Mouse (Mus musculus) spleen, embryonic (tissue): ENCODE data around the gene Gstp3.
"Not testable (repeated sequence)": the region's sequence is repeated elsewhere in the genome, so short reads cannot be mapped to it uniquely, and the experiment has no call there.

Experiments used
- CTCF ChIA-PET: fragments of 350-600 bp; sonication (Branson Sonifier 250); formaldehyde crosslinking; loops from one replicate; lab custom pipeline; 2022; lab: Charles Lee

The Gstp3 gene

DNA sequence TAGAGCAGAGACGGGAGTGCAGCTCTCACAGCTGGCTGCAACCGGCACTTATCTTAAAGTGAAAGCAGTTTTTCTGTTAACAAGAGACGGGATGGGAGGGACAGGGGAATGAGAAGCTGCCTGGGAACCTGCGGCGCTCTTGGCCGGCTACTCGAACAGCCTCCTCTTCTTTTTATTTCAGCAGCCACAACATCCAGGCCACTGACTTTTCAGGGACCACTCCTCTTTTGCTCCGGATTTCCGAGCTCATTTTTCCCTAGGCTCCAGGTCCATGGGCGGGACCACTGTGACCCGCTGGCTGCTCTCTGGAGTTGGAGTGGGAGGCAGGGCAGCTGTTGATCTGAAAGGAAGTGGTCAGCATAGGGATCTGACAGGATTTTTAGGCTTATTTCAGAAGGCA, 5.1 kb upstream of the Gstp3 start:
- CTCF ChIA-PET, result not testable (repeated sequence)

DNA sequence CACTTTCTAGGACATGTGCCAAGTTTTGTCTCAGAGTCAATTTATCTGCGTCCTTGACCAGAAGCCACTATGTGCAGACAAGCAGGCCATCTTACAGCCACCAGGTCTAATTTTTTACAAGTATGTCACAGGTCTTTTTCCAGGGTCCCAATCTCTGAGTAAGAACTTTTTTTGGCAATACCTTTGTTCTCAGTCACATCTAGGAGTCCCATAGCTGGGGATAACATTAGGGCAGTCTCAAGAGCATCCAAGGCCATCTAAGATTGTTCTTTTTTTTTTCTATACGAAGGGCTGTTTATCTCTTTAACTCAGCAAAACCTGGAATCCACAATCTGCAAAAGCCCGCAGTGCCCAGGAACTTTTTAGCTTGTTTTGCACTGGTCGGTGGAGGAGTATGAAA, 4.0 kb upstream of the Gstp3 start:
- CTCF ChIA-PET, result not testable (repeated sequence)

- CTCF ChIA-PET, result interaction anchor here (0.5 kb wide), 1 partner anchor 35 kb away, joined by 3 read pairs; no protein-coding TSS in a partner anchor
Measured at GRCm38 (mm10) chr19:4060899-4061465, 1.6 kb upstream of the Gstp3 start.

- CTCF ChIA-PET, result not testable (repeated sequence)
Measured at GRCm38 (mm10) chr19:4060044-4060898, 902 bp upstream of the Gstp3 start.

GRCm38 (mm10) chr19:4058581-4058980, 788 bp downstream of the Gstp3 start:
- CTCF ChIA-PET, result no interaction called here

DNA sequence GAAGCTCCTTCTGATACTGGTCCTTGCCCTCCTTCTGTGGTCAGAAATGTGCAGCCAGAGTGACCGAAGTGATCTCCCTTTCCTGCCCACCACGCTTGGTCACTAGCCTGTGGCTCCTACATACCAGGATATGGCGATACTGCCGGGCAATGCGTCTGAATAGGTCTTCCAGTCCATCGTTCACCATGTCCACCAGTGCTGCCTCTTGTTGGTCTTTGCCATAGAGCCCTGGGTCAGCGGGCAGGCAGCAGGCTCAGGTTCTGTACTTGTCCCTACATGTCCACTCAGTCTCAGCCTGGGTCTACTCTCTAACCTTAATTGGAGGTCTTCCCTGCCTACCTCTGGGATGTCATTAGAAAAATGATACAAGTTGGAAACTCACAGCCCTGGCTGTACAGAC, 1.4 kb downstream of the Gstp3 start:
- CTCF ChIA-PET, result no interaction called here

DNA sequence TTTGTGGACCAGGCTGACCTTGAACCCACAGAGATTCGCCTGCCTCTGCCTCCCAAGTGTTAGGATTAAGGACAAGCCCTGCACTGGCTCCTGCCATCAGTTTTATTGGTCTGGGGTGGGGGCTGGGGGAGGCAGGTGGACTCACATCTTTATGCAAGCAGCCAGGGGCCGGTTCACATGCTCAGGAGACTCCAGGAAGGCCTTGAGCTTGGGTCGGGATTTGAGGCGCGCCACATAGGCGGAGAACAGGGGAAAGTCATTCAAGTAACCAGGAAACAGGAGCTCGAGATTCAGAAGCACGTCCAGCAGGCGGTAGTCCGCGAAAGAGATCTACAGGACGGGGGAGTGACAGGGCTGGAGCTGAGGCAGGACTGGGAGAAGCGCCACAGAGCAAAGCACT, 2.0 kb downstream of the Gstp3 start:
- CTCF ChIA-PET, result interaction anchor here (0.6 to 1.4 kb wide), 2 partner anchors 10 to 214 kb away, joined by 4 to 5 read pairs; no protein-coding TSS in a partner anchor

DNA sequence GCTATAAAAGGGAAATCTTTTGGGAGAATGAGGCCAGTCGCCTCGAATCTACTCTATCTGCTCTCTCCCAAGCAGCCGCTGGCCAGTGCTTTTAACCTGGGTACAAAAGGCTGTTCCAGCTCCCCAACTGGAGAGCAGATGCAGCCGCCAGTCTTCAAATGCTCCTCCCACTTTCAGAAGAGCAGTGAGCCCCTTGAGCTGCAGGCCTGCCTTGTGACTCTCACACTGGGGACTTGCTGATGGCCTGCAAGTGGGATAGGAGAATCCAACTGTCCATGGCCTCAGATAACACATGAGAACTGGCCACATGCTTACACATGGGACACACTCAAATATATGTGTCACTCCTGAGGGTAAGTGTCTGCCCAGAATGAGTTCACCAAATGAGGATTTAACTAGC, 2.6 kb downstream of the Gstp3 start:
- CTCF ChIA-PET, result interaction anchor here (0.6 to 1.4 kb wide), 4 partner anchors 9 to 213 kb away, joined by 3 to 5 read pairs (median 4); no protein-coding TSS in a partner anchor

- CTCF ChIA-PET, result interaction anchor here (0.7 to 1.4 kb wide), 3 partner anchors 9 to 69 kb away, joined by 3 to 5 read pairs (median 4); no protein-coding TSS in a partner anchor
Measured at GRCm38 (mm10) chr19:4055947-4056693, 3.2 kb downstream of the Gstp3 start.

GRCm38 (mm10) chr19:4055216-4055946, 4.0 kb downstream of the Gstp3 start:
- CTCF ChIA-PET, result no interaction called here

DNA sequence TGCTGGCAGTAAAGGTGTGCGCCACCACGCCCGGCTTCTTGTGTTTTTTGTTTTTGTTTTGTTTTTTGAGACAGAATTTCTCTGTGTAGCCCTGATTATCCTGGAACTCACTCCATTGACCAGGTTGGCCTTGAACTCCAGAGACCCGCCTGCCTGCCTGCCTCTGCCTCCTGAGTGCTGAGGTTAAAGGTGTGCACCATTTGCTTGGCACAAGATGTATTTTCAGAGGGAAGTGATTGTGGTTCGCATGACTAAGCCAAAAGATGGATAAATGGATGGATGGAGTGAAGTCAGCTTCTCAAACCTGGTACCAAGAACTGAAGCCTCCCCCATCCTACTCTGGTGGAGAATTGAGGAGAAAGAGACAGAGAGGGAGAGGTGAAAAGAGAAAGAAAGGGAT, 4.8 kb downstream of the Gstp3 start:
- CTCF ChIA-PET, result no interaction called here

GRCm38 (mm10) chr19:4052516-4053030, 6.8 kb downstream of the Gstp3 start:
- CTCF ChIA-PET, result interaction anchor here (0.7 to 1.3 kb wide), 5 partner anchors 9 to 253 kb away, joined by 3 to 4 read pairs (median 3); partner anchors contain the start of gene Rad9a

DNA sequence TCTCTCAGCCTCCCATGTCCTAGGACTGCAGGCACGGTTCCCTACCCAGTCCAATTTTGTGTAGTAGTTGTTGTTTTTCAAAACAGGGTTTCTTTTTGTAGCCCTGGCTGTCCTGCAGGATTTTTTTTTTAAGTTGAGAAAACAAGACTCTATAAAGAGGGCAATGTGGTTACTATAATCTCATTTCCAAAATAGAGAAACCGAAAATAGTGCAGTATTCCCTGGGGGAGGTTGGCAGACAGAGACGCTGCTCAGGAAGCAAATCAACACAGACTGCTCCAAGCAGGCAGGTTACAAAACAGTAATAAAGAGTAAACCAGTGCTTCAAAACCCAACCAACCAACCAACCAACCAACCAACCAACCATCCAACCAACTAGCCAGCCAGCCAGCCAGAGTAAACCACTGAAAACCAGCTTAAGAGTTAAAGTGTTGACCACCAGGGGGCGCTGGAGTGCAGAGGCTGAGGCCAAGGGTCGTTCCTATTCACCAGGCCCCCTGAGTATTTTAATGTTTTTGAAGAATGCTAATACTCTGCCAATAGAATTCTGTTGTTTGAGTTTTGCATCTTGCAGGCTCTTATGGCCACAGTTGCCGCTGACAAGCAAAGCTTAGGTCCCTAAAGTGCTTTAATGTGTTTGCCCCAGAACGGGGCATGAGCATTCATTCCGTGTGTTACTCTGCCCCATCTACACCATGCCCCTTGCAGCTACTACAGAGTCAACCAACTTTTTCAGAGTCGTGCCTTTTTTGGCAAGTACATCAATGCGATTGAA, 7.4 kb downstream of the Gstp3 start:
- CTCF ChIA-PET, result interaction anchor here (0.6 to 1.3 kb wide), 6 partner anchors 8 to 253 kb away, joined by 3 to 4 read pairs (median 3); partner anchors contain the start of gene Rad9a

- CTCF ChIA-PET, result no interaction called here
Measured at GRCm38 (mm10) chr19:4051016-4051415, 8.4 kb downstream of the Gstp3 start.

DNA sequence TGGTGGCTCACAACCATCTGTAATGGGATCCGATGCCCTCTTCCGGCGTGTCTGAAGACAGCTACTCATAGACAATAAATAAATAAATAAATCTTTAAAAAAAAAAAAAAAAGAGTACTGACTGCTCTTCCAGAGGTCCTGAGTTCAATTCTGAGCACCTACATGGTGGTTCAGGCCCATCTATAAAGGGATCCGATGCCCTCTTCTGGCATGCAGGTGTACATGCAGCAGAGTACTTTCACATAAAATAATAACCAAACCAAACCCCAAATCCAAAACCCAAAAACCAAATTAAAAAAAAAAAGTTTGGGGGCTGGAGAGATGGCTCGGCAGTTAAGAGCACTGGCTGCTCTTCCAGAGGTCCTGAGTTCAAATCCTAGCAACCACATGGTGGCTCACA, 10.3 kb downstream of the Gstp3 start:
- CTCF ChIA-PET, result interaction anchor here (0.6 to 2.4 kb wide), 4 partner anchors 30 to 558 kb away, joined by 3 to 11 read pairs (median 5); no protein-coding TSS in a partner anchor

DNA sequence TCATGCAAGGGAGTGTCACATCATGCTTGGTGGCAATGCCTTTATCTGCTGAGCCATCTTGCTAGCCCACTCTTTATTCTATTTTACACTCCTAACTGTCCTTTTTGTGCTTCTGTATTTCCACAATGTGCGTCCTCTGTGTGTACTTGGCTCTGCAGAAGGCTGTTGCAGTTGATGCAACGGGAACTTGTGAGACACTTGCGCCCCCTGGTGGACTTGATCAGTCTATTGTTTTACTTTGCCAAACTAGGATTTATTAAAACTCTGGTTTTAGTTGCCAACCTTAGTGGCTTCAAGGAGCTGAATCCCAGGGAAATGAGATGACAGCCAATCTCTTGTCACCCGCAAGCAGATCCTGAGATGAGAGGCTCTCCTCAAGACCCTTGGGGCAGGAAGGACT, 11.5 kb downstream of the Gstp3 start:
- CTCF ChIA-PET, result interaction anchor here (1.0 to 2.4 kb wide), 3 partner anchors 9 to 48 kb away, joined by 4 to 11 read pairs (median 5); partner anchors contain the start of genes Gm49405 and Nudt8

- CTCF ChIA-PET, result interaction anchor here (0.6 to 2.4 kb wide), 2 partner anchors 28 to 200 kb away, joined by 3 to 11 read pairs; no protein-coding TSS in a partner anchor
Measured at GRCm38 (mm10) chr19:4046866-4047254, 12.5 kb downstream of the Gstp3 start.

DNA sequence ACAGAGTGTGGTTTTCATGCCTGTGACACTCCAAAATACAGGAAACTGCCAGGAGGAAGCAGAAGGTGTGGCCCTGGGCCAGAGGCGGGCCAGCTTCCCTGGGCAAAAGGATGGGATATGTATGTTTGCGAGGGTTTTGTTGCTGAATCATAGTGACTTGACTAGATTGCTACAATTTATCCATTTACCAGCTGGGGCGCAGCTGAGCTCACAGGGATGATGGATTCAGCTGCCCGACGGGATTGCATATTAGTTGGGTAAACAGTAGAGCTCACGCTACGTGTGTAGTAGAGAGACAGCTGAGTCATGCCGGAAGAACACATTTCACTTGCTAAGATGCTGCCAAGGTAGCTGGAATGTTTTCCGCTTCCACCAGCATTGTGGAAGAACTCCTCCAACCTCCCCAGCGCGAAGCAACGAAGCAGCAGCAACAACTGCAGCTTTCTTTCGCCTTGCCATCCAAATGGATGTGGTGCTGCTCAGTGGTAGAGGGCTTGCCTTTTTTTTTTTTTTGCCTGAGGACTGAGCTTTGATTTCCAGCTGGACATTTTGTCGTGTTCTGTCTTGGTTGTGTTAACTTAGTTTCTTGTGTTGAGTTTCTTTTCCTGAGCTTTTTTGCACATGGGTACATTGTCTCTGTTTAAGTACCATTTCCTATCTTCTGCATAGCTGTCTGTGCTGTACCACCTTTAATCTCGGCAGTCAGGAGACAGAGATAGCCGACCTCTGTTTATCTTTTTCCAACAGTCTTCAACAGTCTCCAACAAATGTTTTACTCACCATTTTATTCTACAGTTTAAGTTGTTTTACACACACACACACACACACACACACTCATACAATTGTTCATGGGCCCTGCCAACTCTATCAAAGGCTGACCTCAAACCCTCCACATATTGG, 13.2 kb downstream of the Gstp3 start, which contains the start of gene Gstp2:
TSS of gene Gstp2 (minus strand) at position 58 of the 900 bp plus-strand sequence.
- CTCF ChIA-PET, result interaction anchor here (0.6 to 1.0 kb wide), 2 partner anchors 19 to 49 kb away, joined by 3 to 6 read pairs; no protein-coding TSS in a partner anchor
